Mouse (Mus musculus) liver, adult 2 months (tissue): ENCODE measurements at regions not wholly inside any gene's neighbourhood (a gene's known extent, or its start where the extent isn't known, plus 50 kb on each side); places are given as distances from the start of the nearest gene placed in this dataset.

Source experiments
- CTCF ChIP-seq: fragments of 200-500 bp; IDR thresholded peaks from 2 replicates; pipeline ENCODE4 v1.5.1; 2011; ENCODE audit warnings: low read depth, low read length, control low read depth
- POLR2A ChIP-seq: fragments of 200-500 bp; IDR thresholded peaks from 2 replicates; pipeline ENCODE4 v1.6.1; 2011; ENCODE audit warnings: low read length, control low read depth; ENCODE audit not compliant: insufficient read depth; ENCODE audit errors: extremely low read depth

GRCm38 (mm10) chr9:101555011-101555673 is 303.5 kb upstream of the Ppp2r3a start:
- TF ChIP-seq CTCF (no peak), POLR2A (no peak)
